Mouse (Mus musculus) neural tube, embryonic 11.5 days (tissue): ENCODE results near the gene Dcxr. TPM values are rescaled to one million over a fixed set of nuclear protein-coding genes. Genes with fewer than 3 reads are reported as not detected.
A peak's percentile ranks its signal among the peaks of the same experiment; 100 is the strongest.
"Not testable (repeated sequence)": the region's sequence is repeated elsewhere in the genome, so short reads cannot be mapped to it uniquely, and the experiment has no call there.

Source experiments
- ATAC-seq: fragments of 200-750 bp; cut with Nextera tagmentation; 2 replicates; pipeline ENCODE4 v1.8.0; 2017; ENCODE audit warnings: moderate number of reproducible peaks, mild to moderate bottlenecking, moderate TSS enrichment, moderate library complexity; ENCODE audit not compliant: insufficient read depth, low FRiP score, low TSS enrichment
- DNase-seq: peaks from one replicate; pipeline ENCODE4 v3.0.0-alpha.2; 2015; ENCODE audit warnings: low spot score
- H3K27ac ChIP-seq: fragments of 300-500 bp; sonication (generic); 2 replicates; pipeline ENCODE4 v1.5.1; 2014; ENCODE audit warnings: low read depth, mild to moderate bottlenecking, low read length
- H3K27me3 ChIP-seq: fragments of 300-500 bp; sonication (generic); 2 replicates; pipeline ENCODE4 v1.6.1; 2014; ENCODE audit warnings: mild to moderate bottlenecking, low read length, mixed read lengths; ENCODE audit not compliant: control insufficient read depth, insufficient read depth
- H3K36me3 ChIP-seq: fragments of 300-500 bp; sonication (generic); 2 replicates; pipeline ENCODE4 v1.6.1; 2014; ENCODE audit warnings: mild to moderate bottlenecking, low read length, moderate library complexity, mixed read lengths; ENCODE audit not compliant: control insufficient read depth, insufficient read depth
- H3K4me1 ChIP-seq: fragments of 300-500 bp; sonication (generic); 2 replicates; pipeline ENCODE4 v1.6.1; 2014; ENCODE audit warnings: low read length, mixed read lengths; ENCODE audit not compliant: control insufficient read depth, insufficient read depth
- H3K4me2 ChIP-seq: fragments of 300-500 bp; sonication (generic); 2 replicates; pipeline ENCODE4 v1.6.1; 2014; ENCODE audit warnings: low read depth, mild to moderate bottlenecking, moderate library complexity
- H3K4me3 ChIP-seq: fragments of 300-500 bp; sonication (generic); 2 replicates; pipeline ENCODE4 v1.5.1; 2014; ENCODE audit warnings: low read depth, low read length
- H3K9ac ChIP-seq: fragments of 300-500 bp; sonication (generic); 2 replicates; pipeline ENCODE4 v1.6.1; 2014; ENCODE audit warnings: mild to moderate bottlenecking, low read length
- H3K9me3 ChIP-seq: fragments of 300-500 bp; sonication (generic); 2 replicates; pipeline ENCODE4 v1.6.1; 2016; ENCODE audit warnings: low read length; ENCODE audit not compliant: control insufficient read depth
- WGBS: fragments of 180-500 bp; shearing (Covaris S2); extraction: QIAGEN DNeasy Blood & Tissue Kit; methylation state at CpG from one replicate; pipeline ENCODE4 v1.1.7; 2014; 5-methylcytosine and 5-hydroxymethylcytosine counted together
- polyA plus RNA-seq: library from polyadenylated mRNA; unstranded; fragments of >200 nt; fragmentation: Nextera tagmentation; extraction: Ambion mirVana; gene quantifications from 2 replicates; pipeline ENCODE4 v1.2.1, GENCODE M21; 2014

Dcxr gene
- 14.9 and 16.5 TPM in 2 replicates for polyA plus RNA-seq

DNA sequence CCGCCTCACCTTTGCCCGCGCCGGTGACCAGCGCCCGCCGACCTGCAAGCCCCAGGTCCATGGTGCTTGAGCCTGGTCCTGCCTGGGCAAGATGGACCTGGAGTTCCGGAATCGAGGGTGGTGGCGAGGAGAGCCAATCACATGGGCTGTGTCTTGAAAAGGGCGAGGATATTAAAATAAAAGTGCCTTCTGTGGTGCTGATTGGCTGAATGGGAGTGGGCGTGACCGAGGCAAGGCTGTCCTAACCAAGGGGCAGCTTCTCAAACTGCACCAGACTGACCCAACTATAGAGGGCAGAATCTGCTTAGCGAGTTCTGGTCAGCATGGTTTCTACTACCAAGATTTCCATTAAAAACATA, at the start of gene Dcxr:
Dcxr (minus strand) TSS at position 113 of the 359 bp plus-strand sequence.
- no peaks in the 10 kb centered on the region for H3K9me3 ChIP-seq
- H3K27ac ChIP-seq: no peak within 1 kb of the TSS
- DNase-seq (peak; percentile 80), ATAC-seq (peak; percentile 84)
- no peaks in the 10 kb centered on the region for H3K36me3 ChIP-seq
- peak within 1 kb of the TSS; percentile 57 for H3K9ac ChIP-seq
- peak within 1 kb of the TSS; percentile 73 for H3K4me2 ChIP-seq
- 1% methylated on average over 14 of the region's 14 CpGs for WGBS
- peak within 1 kb of the TSS; percentile 53 for H3K4me3 ChIP-seq
- H3K4me1 ChIP-seq: peaks cover 3% of the 10 kb centered on the region
- 0 out of 2 replicates have a peak, but pooled peaks cover 4% of the 10 kb centered on the region for H3K27me3 ChIP-seq

DNA sequence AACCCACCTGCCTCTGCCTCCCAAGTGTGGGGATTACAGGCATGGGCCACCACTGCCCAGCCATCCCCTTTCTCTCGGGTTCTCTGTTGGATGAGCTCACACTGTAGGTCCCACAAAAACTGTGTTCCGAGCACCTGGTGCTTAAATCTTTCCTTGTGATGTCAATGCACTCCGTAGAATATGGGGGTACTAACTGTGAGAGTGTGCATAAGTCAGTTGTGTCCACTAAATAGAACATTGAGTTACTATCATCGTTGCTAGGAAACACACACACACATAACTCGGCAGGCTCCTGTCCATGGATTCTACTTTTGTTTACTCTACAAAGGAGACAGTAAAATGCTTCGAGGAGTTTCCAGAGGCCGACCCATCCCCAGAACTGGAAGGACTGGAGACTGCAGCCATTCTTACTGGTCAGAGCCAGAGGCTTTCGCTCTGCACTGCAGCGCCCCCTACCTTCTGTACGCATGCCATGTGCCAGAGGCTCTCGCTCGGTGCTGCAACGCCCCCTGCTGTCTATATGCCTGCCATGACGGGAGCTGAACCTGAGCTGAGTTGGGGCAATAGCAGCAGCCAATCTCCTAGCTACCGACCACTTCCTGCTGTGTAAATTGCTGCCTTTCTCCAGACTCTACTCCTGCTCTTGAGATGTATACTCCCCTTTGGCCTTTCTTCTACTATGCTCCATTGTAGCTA, 48.8 kb upstream of the Dcxr start:
- 27% methylated on average over 15 of the region's 15 CpGs for WGBS

DNA sequence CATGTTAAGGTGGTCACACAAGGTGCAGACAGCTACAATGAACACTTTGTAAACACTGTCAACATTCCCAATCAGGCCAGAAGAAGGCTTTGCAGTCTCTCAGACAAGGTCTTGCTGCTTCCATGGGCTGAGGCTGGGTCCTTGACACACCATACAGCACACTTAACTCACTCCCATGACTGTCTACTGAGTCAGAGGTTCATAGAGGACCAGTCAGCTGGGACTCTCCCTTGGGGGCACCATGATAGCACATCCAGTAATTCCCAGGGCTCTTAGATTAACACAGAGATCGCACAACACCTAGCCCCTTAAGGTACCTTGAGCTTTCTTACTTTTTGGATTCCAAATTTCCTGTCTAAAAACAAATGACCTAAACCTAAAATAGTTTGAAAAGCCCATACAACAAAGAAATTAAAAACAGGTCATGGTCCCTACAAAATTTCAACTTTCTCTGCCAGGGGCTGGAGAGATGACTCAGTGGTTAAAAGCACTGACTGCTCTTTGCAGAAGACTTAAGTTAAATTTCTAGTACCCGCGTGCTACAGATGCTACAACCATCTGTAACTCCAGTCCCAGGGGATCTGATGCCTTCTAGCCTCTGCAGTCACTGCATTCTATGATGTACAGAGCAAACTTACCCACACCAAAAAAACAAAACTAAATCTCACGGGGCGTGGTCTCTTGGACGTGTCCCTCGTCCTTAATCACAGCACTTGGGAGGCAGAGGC, 46.5 kb upstream of the Dcxr start:
- Histone ChIP-seq H3K27ac (no peak overlapping the region), H3K27me3 (no peaks in the 10 kb centered on the region), H3K36me3 (no peaks in the 10 kb centered on the region), H3K4me2 (no peak overlapping the region), H3K4me1 (no peaks in the 10 kb centered on the region), H3K9me3 (no peaks in the 10 kb centered on the region), H3K9ac (no peak overlapping the region), H3K4me3 (no peak overlapping the region)
- ATAC-seq (no peak), DNase-seq (peak; percentile 7)
- 89% methylated on average over 7 of the region's 7 CpGs for WGBS

More for the DNA sequence above, 48.8 kb upstream of the Dcxr start:
- no peaks in the 10 kb centered on the region for H3K27me3 ChIP-seq
- H3K4me2 ChIP-seq: no peak overlapping the region
- H3K9ac ChIP-seq: no peak overlapping the region
- H3K4me3 ChIP-seq: no peak overlapping the region
- no peaks in the 10 kb centered on the region for H3K36me3 ChIP-seq
- peak; percentile 92 for DNase-seq
- H3K4me1 ChIP-seq: no peaks in the 10 kb centered on the region
- H3K9me3 ChIP-seq: no peaks in the 10 kb centered on the region
- H3K27ac ChIP-seq: no peak overlapping the region
- peak; percentile 45 for ATAC-seq

DNA sequence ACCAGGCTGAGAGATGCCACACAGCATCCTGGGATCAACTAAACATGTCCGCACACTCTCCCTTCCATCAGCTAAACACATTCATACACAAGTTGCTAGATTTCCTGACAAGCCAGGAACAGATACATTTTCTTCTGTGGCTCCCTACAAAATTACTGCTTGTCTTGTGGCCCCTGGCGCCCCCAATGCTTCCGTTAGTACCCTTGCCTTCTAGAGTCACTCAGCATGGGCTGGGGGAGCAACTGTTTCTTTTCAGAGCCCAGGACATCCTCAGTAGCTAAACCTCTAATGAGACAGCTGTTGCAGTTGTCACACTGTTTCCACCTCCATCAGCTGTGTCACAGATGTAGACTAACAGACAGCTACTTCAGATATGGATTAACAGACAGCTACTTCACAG, 45.7 kb upstream of the Dcxr start:
- no peak overlapping the region for H3K27ac ChIP-seq
- ATAC-seq: no peak
- H3K27me3 ChIP-seq: no peaks in the 10 kb centered on the region
- no peak for DNase-seq
- no peak overlapping the region for H3K4me2 ChIP-seq
- H3K9me3 ChIP-seq: no peaks in the 10 kb centered on the region
- H3K4me1 ChIP-seq: no peaks in the 10 kb centered on the region
- H3K4me3 ChIP-seq: no peak overlapping the region
- H3K9ac ChIP-seq: no peak overlapping the region
- WGBS: 83% methylated on average over 3 of the region's 3 CpGs
- no peaks in the 10 kb centered on the region for H3K36me3 ChIP-seq

DNA sequence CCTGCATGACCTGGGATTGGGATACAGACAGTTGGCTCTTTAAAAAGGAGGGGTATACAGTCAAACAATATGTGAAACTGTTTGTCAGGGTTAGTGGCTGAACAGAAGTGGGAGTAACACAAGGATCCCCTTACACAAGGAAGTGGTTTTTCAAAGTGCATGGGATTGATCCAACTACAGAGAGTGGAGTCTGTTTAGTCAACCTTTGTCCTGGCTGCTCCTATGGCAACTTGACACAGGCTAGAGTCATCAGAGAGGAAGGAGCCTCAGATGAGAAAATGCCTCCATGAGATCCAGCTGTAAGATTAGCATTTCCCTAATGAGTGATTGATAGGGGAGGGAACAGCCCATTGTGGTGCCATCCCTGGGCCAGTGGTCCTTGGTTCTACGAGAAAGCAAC, 41.1 kb upstream of the Dcxr start:
- Histone ChIP-seq H3K9me3 (no peaks in the 10 kb centered on the region), H3K27me3 (no peaks in the 10 kb centered on the region)
- 67% methylated on average over 1 of the region's 1 CpGs for WGBS

DNA sequence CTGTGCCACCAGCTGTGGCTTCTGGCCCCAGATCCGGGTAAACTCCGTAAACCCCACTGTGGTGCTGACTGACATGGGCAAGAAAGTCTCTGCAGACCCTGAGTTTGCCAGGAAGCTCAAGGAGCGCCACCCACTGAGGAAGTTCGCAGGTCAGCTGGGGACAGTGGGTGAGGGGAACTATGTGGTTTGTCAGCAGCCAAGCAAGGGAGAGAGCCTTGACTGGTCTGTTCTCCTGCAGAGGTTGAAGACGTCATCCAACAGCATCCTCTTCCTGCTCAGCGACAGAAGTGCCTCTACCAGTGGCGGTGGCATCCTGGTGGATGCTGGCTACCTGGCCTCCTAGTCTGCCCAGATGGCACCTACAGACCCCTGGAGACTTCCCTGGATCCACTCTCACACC, 39.9 kb upstream of the Dcxr start:
- not testable (repeated sequence) for H3K36me3 ChIP-seq, ATAC-seq, H3K27me3 ChIP-seq, H3K9ac ChIP-seq, DNase-seq, H3K27ac ChIP-seq, H3K9me3 ChIP-seq, H3K4me3 ChIP-seq, H3K4me1 ChIP-seq, H3K4me2 ChIP-seq
- 87% methylated on average over 3 of the region's 7 CpGs for WGBS

More for the DNA sequence above, 41.1 kb upstream of the Dcxr start:
- no peak overlapping the region for H3K9ac ChIP-seq
- no peaks in the 10 kb centered on the region for H3K4me1 ChIP-seq
- no peak for DNase-seq
- ATAC-seq: no peak
- no peak overlapping the region for H3K4me3 ChIP-seq
- H3K36me3 ChIP-seq: no peaks in the 10 kb centered on the region
- no peak overlapping the region for H3K27ac ChIP-seq
- H3K4me2 ChIP-seq: no peak overlapping the region

DNA sequence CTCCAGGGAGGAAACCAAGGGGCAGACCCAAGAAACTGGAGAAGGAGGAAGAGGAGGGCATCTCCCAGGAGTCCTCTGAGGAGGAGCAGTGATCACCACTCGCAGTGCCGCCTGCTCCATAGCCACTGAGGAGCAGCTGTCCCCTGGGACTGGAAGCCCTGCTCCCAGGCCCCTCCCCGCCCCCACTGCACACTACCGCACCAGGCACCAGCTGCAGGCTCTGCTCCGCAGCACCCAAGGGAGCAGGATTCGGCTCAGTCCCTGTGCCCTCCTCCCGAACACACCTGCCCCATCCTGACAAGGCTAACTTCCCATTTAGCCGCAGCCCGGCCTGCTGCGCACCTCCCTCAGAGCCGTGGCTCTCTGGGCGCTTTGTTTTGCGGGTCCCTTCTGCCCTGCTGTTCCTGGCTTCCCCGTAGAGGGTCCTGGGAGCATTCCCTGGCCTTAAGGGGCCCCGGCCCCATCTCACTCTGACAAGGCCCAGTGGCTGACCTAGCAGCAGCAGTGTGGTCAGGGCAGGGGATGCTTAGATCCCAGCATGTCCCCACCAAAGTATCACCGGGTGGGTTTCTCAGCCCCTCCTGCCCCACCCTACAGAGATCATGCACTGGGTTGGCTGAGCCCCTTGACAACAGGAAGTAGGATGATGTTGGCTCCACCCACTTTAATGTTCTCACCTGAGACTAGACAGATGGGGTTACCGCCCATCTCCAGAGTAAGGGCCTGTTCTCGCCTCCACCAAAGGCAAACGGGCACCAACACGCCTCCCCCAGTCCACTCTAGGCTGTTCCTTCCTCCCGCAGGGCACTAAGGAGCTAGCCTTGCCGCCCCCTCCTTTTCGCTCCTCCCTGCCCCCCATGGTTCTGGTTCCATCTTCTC, 36.3 kb upstream of the Dcxr start:
- not testable (repeated sequence) for ATAC-seq, H3K4me1 ChIP-seq, H3K9me3 ChIP-seq, H3K4me2 ChIP-seq, DNase-seq, H3K27ac ChIP-seq, H3K4me3 ChIP-seq, H3K9ac ChIP-seq, H3K27me3 ChIP-seq, H3K36me3 ChIP-seq
- 9% methylated on average over 6 of the region's 23 CpGs for WGBS

DNA sequence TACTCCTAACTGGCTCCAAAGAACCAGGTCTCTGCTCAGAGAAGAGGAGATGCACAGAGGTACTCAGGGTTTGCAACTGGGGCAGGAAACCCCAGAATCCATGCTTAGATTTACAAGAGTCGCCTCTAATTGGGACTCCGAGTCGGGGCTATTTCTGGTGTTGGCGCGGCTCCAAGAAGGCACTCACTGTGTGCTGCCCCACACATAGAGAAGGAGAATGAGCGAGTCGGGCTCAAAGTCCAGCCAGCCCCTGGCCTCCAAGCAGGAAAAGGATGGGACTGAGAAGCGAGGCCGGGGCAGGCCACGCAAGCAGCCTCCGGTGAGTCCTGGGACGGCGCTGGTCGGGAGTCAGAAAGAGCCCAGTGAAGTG, 35.6 kb upstream of the Dcxr start, which contains the start of gene Hmga1b:
Hmga1b (plus strand) TSS at position 123 of the 370 bp plus-strand sequence.
- H3K4me1 ChIP-seq, H3K27ac ChIP-seq, H3K9me3 ChIP-seq, H3K4me2 ChIP-seq, H3K27me3 ChIP-seq, H3K36me3 ChIP-seq, H3K4me3 ChIP-seq, ATAC-seq, H3K9ac ChIP-seq, DNase-seq: not testable (repeated sequence)
- WGBS: 31% methylated on average over 11 of the region's 14 CpGs
